24 mouse cellular contexts compared by ENCODE assay signal in genomic region chr1:192371943-192372614, GRCm38 (mm10).
A peak's percentile ranks its signal among the peaks of the same experiment; 100 is the strongest.
DNase-seq lines count a peak whose midpoint lies in the region; ATAC-seq and TF ChIP-seq lines count a peak whose summit lies in the region.
"Had no signal": no experiment of that assay in that cellular context is flagged by ENCODE, and none has a peak within 500 bp of the region (broad histone marks: within the 10 kb centered on the region; RNA-seq: fewer than 3 reads in every experiment).

No protein-coding gene starts in this region.

- H3K9ac ChIP-seq in kidney, embryonic 15.5 days, result no peak overlapping the region
- no peak overlapping the region for H3K9ac ChIP-seq in midbrain, postnatal 0 days (replicated peaks; ENCODE audit: low read length, poor library complexity, severe bottlenecking)
- no peak overlapping the region for H3K9ac ChIP-seq in midbrain, embryonic 14.5 days (replicated peaks; ENCODE audit: low read length)
- H3K9ac ChIP-seq: embryonic facial prominence, embryonic 13.5 days; forebrain, embryonic 12.5 days; forebrain, embryonic 15.5 days; heart, embryonic 13.5 days; hindbrain, embryonic 12.5 days had no signal

- H3K4me2 ChIP-seq in kidney, embryonic 15.5 days, result no peak overlapping the region
- no peak overlapping the region for H3K4me2 ChIP-seq in midbrain, postnatal 0 days (ENCODE audit: low read depth, low read length, poor library complexity, severe bottlenecking)
- H3K4me2 ChIP-seq in midbrain, embryonic 14.5 days (ENCODE audit: low read length), result no peak overlapping the region
- H3K4me2 ChIP-seq: embryonic facial prominence, embryonic 13.5 days; forebrain, embryonic 12.5 days; forebrain, embryonic 15.5 days; heart, embryonic 13.5 days; hindbrain, embryonic 12.5 days had no signal

- no peaks in the 10 kb centered on the region for H3K27me3 ChIP-seq in kidney, embryonic 15.5 days
- no peaks in the 10 kb centered on the region for H3K27me3 ChIP-seq in midbrain, postnatal 0 days (ENCODE audit: insufficient read depth, low read length)
- H3K27me3 ChIP-seq in midbrain, embryonic 14.5 days (ENCODE audit: control insufficient read depth, insufficient read depth, low read length), result no peaks in the 10 kb centered on the region
- H3K27me3 ChIP-seq: forebrain, embryonic 12.5 days; forebrain, embryonic 15.5 days; heart, embryonic 13.5 days; hindbrain, embryonic 12.5 days had no signal

- peak; percentile 72 for DNase-seq in heart, adult 11 months
- no peak for DNase-seq in heart, postnatal 10 days
- DNase-seq in kidney, adult 11 months, result no peak
- DNase-seq in midbrain, postnatal 0 days (ENCODE audit: low spot score), result no peak
- DNase-seq in midbrain, embryonic 14.5 days, result no peak
- DNase-seq: adrenal gland, adult 2 months; cerebellum, adult 18-20 months; cerebellum, adult 9-11 months; cerebellum, postnatal 36 days; embryo, embryonic 11 days; gastrocnemius, postnatal 25 days; heart, adult 2 months had no signal

- TF ChIP-seq CTCF in midbrain, postnatal 0 days (IDR thresholded peaks at IDR 0.05), result peak; percentile 5; the same call in 1 of the 2 replicates

- no peaks in the 10 kb centered on the region for H3K36me3 ChIP-seq in kidney, embryonic 15.5 days
- no peaks in the 10 kb centered on the region for H3K36me3 ChIP-seq in midbrain, postnatal 0 days (ENCODE audit: insufficient read depth, low read length)
- H3K36me3 ChIP-seq in midbrain, embryonic 14.5 days (ENCODE audit: control insufficient read depth, insufficient read depth, low read length), result no peaks in the 10 kb centered on the region
- H3K36me3 ChIP-seq: embryonic facial prominence, embryonic 10.5 days; embryonic facial prominence, embryonic 13.5 days; forebrain, embryonic 12.5 days; forebrain, embryonic 15.5 days; heart, embryonic 10.5 days; heart, embryonic 13.5 days; hindbrain, embryonic 12.5 days had no signal

- no peak overlapping the region for H3K4me3 ChIP-seq in kidney, embryonic 15.5 days (replicated peaks)
- H3K4me3 ChIP-seq in midbrain, postnatal 0 days (ENCODE audit: low read depth, low read length), result no peak overlapping the region
- no peak overlapping the region for H3K4me3 ChIP-seq in midbrain, embryonic 14.5 days (replicated peaks; ENCODE audit: low read depth, low read length)
- H3K4me3 ChIP-seq: embryonic facial prominence, embryonic 10.5 days; embryonic facial prominence, embryonic 13.5 days; erythroblast, embryonic 14.5 days; forebrain, embryonic 12.5 days; forebrain, embryonic 15.5 days; heart, adult 2 months; heart, embryonic 10.5 days; heart, embryonic 13.5 days; hindbrain, embryonic 12.5 days had no signal

- WGBS in kidney, embryonic 15.5 days, result 41% methylated on average over 4 of the region's 4 CpGs
- WGBS in midbrain, postnatal 0 days, result 77% methylated on average over 4 of the region's 4 CpGs
- WGBS in midbrain, embryonic 14.5 days, result 88% methylated on average over 4 of the region's 4 CpGs

- peaks cover 12% of the 10 kb centered on the region for H3K4me1 ChIP-seq in kidney, embryonic 15.5 days
- no peaks in the 10 kb centered on the region for H3K4me1 ChIP-seq in midbrain, postnatal 0 days (ENCODE audit: insufficient read depth, low read length)
- H3K4me1 ChIP-seq in midbrain, embryonic 14.5 days (ENCODE audit: control insufficient read depth, insufficient read depth, low read length), result peaks cover 7% of the 10 kb centered on the region; the same call in 1 of the 2 replicates
- H3K4me1 ChIP-seq: embryonic facial prominence, embryonic 10.5 days; embryonic facial prominence, embryonic 13.5 days; forebrain, embryonic 12.5 days; forebrain, embryonic 15.5 days; heart, embryonic 10.5 days; heart, embryonic 13.5 days; hindbrain, embryonic 12.5 days had no signal

- ATAC-seq in kidney, embryonic 15.5 days (replicated peaks; ENCODE audit: low FRiP score), result peak; percentile 82
- no peak for ATAC-seq in midbrain, postnatal 0 days (ENCODE audit: low FRiP score)
- ATAC-seq in midbrain, embryonic 14.5 days (ENCODE audit: low FRiP score, low TSS enrichment), result no peak
- ATAC-seq: CD4-positive, CD25-positive, alpha-beta regulatory T cell, adult 4 months; forebrain, embryonic 15.5 days; hindbrain, postnatal 0 days; inflammation-experienced regulatory T-cells, adult 6 months had no signal

- H3K9me3 ChIP-seq in kidney, embryonic 15.5 days (replicated peaks), result 0 out of 2 replicates have a peak, but pooled peaks cover 4% of the 10 kb centered on the region
- no peaks in the 10 kb centered on the region for H3K9me3 ChIP-seq in midbrain, postnatal 0 days (ENCODE audit: low read length)
- H3K9me3 ChIP-seq in midbrain, embryonic 14.5 days (ENCODE audit: control insufficient read depth, low read length), result peaks cover 3% of the 10 kb centered on the region; the same call in 1 of the 2 replicates
- H3K9me3 ChIP-seq: embryonic facial prominence, embryonic 13.5 days; forebrain, embryonic 12.5 days; forebrain, embryonic 15.5 days; heart, embryonic 10.5 days; heart, embryonic 13.5 days had no signal

- intact Hi-C loops in heart, postnatal 10 days (cut with DNase I), result no loop called here

- H3K27ac ChIP-seq in kidney, embryonic 15.5 days, result peak overlapping the region; percentile 65
- no peak overlapping the region for H3K27ac ChIP-seq in midbrain, postnatal 0 days (ENCODE audit: low read depth, low read length)
- no peak overlapping the region for H3K27ac ChIP-seq in midbrain, embryonic 14.5 days (replicated peaks; ENCODE audit: low read depth, low read length)
- H3K27ac ChIP-seq: embryonic facial prominence, embryonic 10.5 days; embryonic facial prominence, embryonic 13.5 days; forebrain, embryonic 12.5 days; forebrain, embryonic 15.5 days; heart, adult 2 months; heart, embryonic 10.5 days; heart, embryonic 13.5 days; hindbrain, embryonic 12.5 days; hindbrain, postnatal 0 days had no signal
